Mouse (Mus musculus): Measurements from ENCODE around the gene Zfp687. TPM values are rescaled to one million over a fixed set of nuclear protein-coding genes. Genes with fewer than 3 reads are reported as not detected.

The Zfp687 gene
- polyA plus RNA-seq, 1 experiment from 2014 or later: 7.2 TPM

- H3K27me3 ChIP-seq: no peaks in the 10 kb centered on the region
- H3K4me1 ChIP-seq (replicated peaks): peaks cover 37% of the 10 kb centered on the region
- 4% methylated on average over 21 of the region's 21 CpGs for WGBS (ENCODE audit: insufficient replicate concordance)
- peaks cover 23% of the 10 kb centered on the region for H3K36me3 ChIP-seq (replicated peaks)
- peak overlapping the region; percentile 97 for H3K27ac ChIP-seq (replicated peaks)
- peak overlapping the region; percentile 97 for H3K4me2 ChIP-seq
- H3K9ac ChIP-seq: peak overlapping the region; percentile 77
- H3K4me3 ChIP-seq (replicated peaks): peak overlapping the region; percentile 88
- no peaks in the 10 kb centered on the region for H3K9me3 ChIP-seq (replicated peaks)
- no peak for ATAC-seq (ENCODE audit: insufficient read depth)
Measured at GRCm38 (mm10) chr3:95016532-95017056, 1.3 kb upstream of the Zfp687 start.

- ATAC-seq (ENCODE audit: insufficient read depth): peak; percentile 65
- peaks cover 43% of the 10 kb centered on the region for H3K4me1 ChIP-seq (replicated peaks)
- under 1% methylated on average over 40 of the region's 40 CpGs for WGBS (ENCODE audit: insufficient replicate concordance)
Measured at GRCm38 (mm10) chr3:95015891-95016531, 763 bp upstream of the Zfp687 start.

GRCm38 (mm10) chr3:95014428-95015151 is 658 bp downstream of the Zfp687 start:
- H3K36me3 ChIP-seq (replicated peaks): peaks cover 40% of the 10 kb centered on the region
- H3K9me3 ChIP-seq (replicated peaks): no peaks in the 10 kb centered on the region
- H3K9ac ChIP-seq: peak overlapping the region; percentile 86
- ATAC-seq (ENCODE audit: insufficient read depth): no peak
- peaks cover 45% of the 10 kb centered on the region for H3K4me1 ChIP-seq (replicated peaks)
- H3K27me3 ChIP-seq: no peaks in the 10 kb centered on the region
- WGBS (ENCODE audit: insufficient replicate concordance): 1% methylated on average over 44 of the region's 44 CpGs
- peak overlapping the region; percentile 97 for H3K27ac ChIP-seq (replicated peaks)
- H3K4me3 ChIP-seq (replicated peaks): peak overlapping the region; percentile 88
- H3K4me2 ChIP-seq: peak overlapping the region; percentile 97

More at GRCm38 (mm10) chr3:95015891-95016531, 763 bp upstream of the Zfp687 start:
- Histone ChIP-seq H3K4me2 (peak overlapping the region; percentile 97), H3K36me3 (replicated peaks) (peaks cover 29% of the 10 kb centered on the region), H3K27me3 (no peaks in the 10 kb centered on the region), H3K9me3 (replicated peaks) (no peaks in the 10 kb centered on the region), H3K4me3 (replicated peaks) (peak overlapping the region; percentile 88), H3K27ac (replicated peaks) (peak overlapping the region; percentile 97), H3K9ac (peak overlapping the region; percentile 77)

DNA sequence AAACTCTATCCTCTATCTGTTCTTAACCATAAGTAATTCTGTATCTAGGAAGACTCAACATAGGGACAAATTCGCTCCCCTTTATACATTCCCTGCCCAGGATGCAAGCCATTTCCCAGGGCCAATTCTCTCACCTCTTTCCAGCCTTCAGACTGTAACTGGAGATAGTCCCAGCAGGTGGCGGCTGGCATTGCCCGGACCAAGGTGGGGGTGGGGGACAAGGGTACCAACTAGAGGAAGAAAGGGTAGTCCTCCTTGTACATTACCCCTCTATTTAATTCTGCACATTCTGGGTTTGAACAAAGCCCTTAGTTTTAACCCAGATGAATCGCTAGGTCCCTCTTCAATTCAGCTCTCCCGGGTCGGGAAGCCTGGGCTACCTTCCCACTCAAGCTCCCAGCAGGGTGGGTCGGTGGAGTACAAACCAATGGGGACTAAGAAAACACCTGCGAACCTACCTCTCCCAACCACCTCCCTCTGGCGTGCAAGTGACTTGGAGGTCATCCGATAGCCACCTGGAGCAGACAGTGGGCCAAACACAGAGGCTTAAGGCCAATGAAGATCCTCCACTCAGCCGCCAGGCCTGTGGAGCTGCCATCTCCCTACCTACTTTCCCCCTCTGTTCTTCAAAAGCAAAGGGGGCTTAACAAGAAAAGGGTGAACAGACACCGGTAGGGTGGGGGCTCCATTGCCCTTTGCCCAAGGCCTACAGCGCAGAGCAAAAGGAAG is 1.4 kb downstream of the Zfp687 start:
- peak overlapping the region; percentile 97 for H3K27ac ChIP-seq (replicated peaks)
- peak overlapping the region; percentile 97 for H3K4me2 ChIP-seq
- peak overlapping the region; percentile 88 for H3K4me3 ChIP-seq (replicated peaks)
- ATAC-seq (ENCODE audit: insufficient read depth): no peak
- H3K4me1 ChIP-seq (replicated peaks): peaks cover 45% of the 10 kb centered on the region
- peak overlapping the region; percentile 86 for H3K9ac ChIP-seq
- WGBS (ENCODE audit: insufficient replicate concordance): 18% methylated on average over 13 of the region's 13 CpGs
- no peaks in the 10 kb centered on the region for H3K27me3 ChIP-seq
- H3K9me3 ChIP-seq (replicated peaks): no peaks in the 10 kb centered on the region
- H3K36me3 ChIP-seq (replicated peaks): peaks cover 42% of the 10 kb centered on the region

GRCm38 (mm10) chr3:95012982-95013381 is 2.3 kb downstream of the Zfp687 start:
- H3K27me3 ChIP-seq: no peaks in the 10 kb centered on the region
- 0 out of 2 replicates have a peak overlapping the region, but pooled peaks have one; percentile 27 for H3K9ac ChIP-seq
- peak overlapping the region; percentile 97 for H3K4me2 ChIP-seq
- H3K36me3 ChIP-seq (replicated peaks): peaks cover 48% of the 10 kb centered on the region
- H3K4me1 ChIP-seq (replicated peaks): peaks cover 45% of the 10 kb centered on the region
- no peaks in the 10 kb centered on the region for H3K9me3 ChIP-seq (replicated peaks)
- H3K4me3 ChIP-seq (replicated peaks): peak overlapping the region; percentile 88; the same call in 1 of the 2 replicates
- no peak overlapping the region for H3K27ac ChIP-seq (replicated peaks)
- WGBS (ENCODE audit: insufficient replicate concordance): 88% methylated on average over 3 of the region's 3 CpGs
- no peak for ATAC-seq (ENCODE audit: insufficient read depth)

DNA sequence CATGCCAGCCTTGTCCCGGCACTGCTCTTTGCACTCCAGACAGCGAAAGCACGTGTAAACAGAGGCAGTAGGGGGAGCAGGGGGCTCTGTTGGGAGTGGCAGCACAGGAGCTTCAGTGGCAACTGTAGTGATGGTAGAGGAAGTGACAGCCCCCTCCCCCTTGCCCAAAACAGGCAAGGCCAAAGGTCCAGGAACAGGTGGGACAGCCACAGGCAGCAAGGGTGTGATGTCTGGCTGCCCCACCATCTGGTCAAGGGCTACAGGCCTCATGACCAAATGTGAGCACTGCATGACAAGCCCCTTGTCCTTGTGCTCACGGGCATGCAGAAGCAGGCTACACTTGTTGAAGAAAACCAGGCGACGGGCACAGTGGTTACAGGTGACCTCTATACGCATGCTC is 4.9 kb downstream of the Zfp687 start:
- Histone ChIP-seq H3K36me3 (replicated peaks) (peaks cover 74% of the 10 kb centered on the region), H3K27ac (replicated peaks) (no peak overlapping the region)

DNA sequence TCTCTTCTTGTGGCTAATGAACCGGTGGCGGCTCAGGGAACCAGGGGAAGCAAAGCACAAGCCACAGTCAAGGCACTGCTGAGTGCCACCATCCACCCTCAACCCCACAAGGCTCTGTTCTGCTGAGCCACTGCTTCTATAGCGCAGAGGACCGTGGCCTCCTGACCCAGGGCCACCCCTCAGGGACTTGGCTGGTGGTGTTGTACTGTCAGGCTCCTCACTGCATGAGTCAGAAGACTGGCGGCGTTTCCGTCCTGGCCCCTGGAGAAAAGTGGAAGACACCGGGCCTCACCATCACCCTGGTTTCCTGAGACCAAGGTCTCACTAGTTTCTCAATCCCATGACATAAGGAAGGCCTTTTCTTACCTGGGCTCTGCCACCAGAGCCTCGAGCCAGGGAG is 7.5 kb downstream of the Zfp687 start:
- H3K9me3 ChIP-seq (replicated peaks): no peaks in the 10 kb centered on the region
- H3K27me3 ChIP-seq: no peaks in the 10 kb centered on the region
- H3K36me3 ChIP-seq (replicated peaks): peaks cover 100% of the 10 kb centered on the region
- H3K4me2 ChIP-seq: no peak overlapping the region
- no peak for ATAC-seq (ENCODE audit: insufficient read depth)
- no peak overlapping the region for H3K27ac ChIP-seq (replicated peaks)
- H3K4me1 ChIP-seq (replicated peaks): peaks cover 29% of the 10 kb centered on the region
- H3K9ac ChIP-seq: no peak overlapping the region
- H3K4me3 ChIP-seq (replicated peaks): no peak overlapping the region
- WGBS (ENCODE audit: insufficient replicate concordance): 79% methylated on average over 9 of the region's 9 CpGs

More for the DNA sequence above, 4.9 kb downstream of the Zfp687 start:
- no peak overlapping the region for H3K4me3 ChIP-seq (replicated peaks)
- no peaks in the 10 kb centered on the region for H3K27me3 ChIP-seq
- H3K4me2 ChIP-seq: no peak overlapping the region
- 81% methylated on average over 7 of the region's 7 CpGs for WGBS (ENCODE audit: insufficient replicate concordance)
- no peak for ATAC-seq (ENCODE audit: insufficient read depth)
- peaks cover 37% of the 10 kb centered on the region for H3K4me1 ChIP-seq (replicated peaks)
- no peak overlapping the region for H3K9ac ChIP-seq
- no peaks in the 10 kb centered on the region for H3K9me3 ChIP-seq (replicated peaks)

- Histone ChIP-seq H3K4me1 (replicated peaks) (peaks cover 15% of the 10 kb centered on the region; the same call in 1 of the 2 replicates), H3K36me3 (replicated peaks) (peaks cover 98% of the 10 kb centered on the region), H3K4me2 (no peak overlapping the region), H3K4me3 (replicated peaks) (no peak overlapping the region), H3K27ac (replicated peaks) (no peak overlapping the region), H3K27me3 (no peaks in the 10 kb centered on the region), H3K9ac (no peak overlapping the region), H3K9me3 (replicated peaks) (no peaks in the 10 kb centered on the region)
- ATAC-seq (ENCODE audit: insufficient read depth): no peak
- WGBS (ENCODE audit: insufficient replicate concordance): 84% methylated on average over 3 of the region's 3 CpGs
Measured at GRCm38 (mm10) chr3:95005651-95006050, 9.6 kb downstream of the Zfp687 start.

DNA sequence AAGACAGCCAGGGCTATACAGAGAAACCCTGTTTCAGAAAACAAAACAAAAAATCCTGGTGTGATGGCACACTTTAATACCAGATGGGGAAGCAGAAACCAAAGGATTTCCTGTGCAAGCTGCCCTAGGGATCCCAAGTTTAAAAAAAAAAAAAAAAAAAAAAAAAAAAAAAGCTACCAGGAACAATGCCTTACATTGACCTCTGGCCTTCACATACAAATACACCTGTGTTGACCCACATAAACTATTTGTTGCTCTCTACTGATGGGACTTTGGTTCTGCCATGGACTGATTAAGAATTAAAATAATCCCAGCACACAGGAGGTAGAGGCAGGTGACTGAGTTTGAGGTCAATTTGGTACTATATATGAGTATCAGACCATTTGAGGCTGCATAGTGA is 12.0 kb downstream of the Zfp687 start:
- ATAC-seq (ENCODE audit: insufficient read depth): no peak
- peaks cover 15% of the 10 kb centered on the region; the same call in 1 of the 2 replicates for H3K4me1 ChIP-seq (replicated peaks)
- no peak overlapping the region for H3K4me3 ChIP-seq (replicated peaks)
- no peaks in the 10 kb centered on the region for H3K9me3 ChIP-seq (replicated peaks)
- H3K9ac ChIP-seq: no peak overlapping the region
- no peaks in the 10 kb centered on the region for H3K27me3 ChIP-seq
- H3K36me3 ChIP-seq (replicated peaks): peaks cover 96% of the 10 kb centered on the region
- no peak overlapping the region for H3K27ac ChIP-seq (replicated peaks)
- H3K4me2 ChIP-seq: no peak overlapping the region

- ATAC-seq (ENCODE audit: insufficient read depth): no peak
- H3K9ac ChIP-seq: no peak overlapping the region
- peaks cover 13% of the 10 kb centered on the region; the same call in 1 of the 2 replicates for H3K4me1 ChIP-seq (replicated peaks)
- 80% methylated on average over 4 of the region's 4 CpGs for WGBS (ENCODE audit: insufficient replicate concordance)
- H3K9me3 ChIP-seq (replicated peaks): no peaks in the 10 kb centered on the region
- no peak overlapping the region for H3K4me3 ChIP-seq (replicated peaks)
- H3K27me3 ChIP-seq: no peaks in the 10 kb centered on the region
- peaks cover 96% of the 10 kb centered on the region for H3K36me3 ChIP-seq (replicated peaks)
- no peak overlapping the region for H3K27ac ChIP-seq (replicated peaks)
- H3K4me2 ChIP-seq: no peak overlapping the region
Measured at GRCm38 (mm10) chr3:95002569-95002968, 12.7 kb downstream of the Zfp687 start.

DNA sequence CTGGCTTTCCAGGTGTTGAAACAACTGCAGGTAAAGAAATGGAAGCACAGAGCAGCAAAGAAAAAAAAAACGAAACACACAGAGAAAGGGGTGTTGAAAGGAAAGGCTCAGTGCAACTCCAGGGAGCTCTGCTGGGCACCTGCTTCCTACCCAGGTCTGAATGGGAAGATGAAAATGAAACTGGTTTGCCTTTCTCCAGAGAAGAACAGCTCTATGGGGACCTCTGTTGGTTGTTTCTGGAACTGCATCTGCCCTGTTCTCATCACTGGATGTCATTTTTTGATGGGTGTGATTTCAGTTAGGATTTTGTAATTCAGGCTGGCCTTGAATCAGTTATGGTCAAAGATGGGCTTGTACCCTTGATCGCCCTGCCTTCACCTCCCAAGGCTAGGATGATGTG is 18.3 kb downstream of the Zfp687 start:
- no peak for ATAC-seq (ENCODE audit: insufficient read depth)
- Histone ChIP-seq H3K9ac (no peak overlapping the region), H3K4me2 (peak overlapping the region; percentile 36; the same call in 1 of the 2 replicates), H3K4me3 (replicated peaks) (no peak overlapping the region), H3K4me1 (replicated peaks) (peaks cover 4% of the 10 kb centered on the region), H3K27me3 (no peaks in the 10 kb centered on the region), H3K36me3 (replicated peaks) (peaks cover 93% of the 10 kb centered on the region), H3K9me3 (replicated peaks) (no peaks in the 10 kb centered on the region), H3K27ac (replicated peaks) (no peak overlapping the region)
- 18% methylated on average over 2 of the region's 2 CpGs for WGBS (ENCODE audit: insufficient replicate concordance)
